Mouse (Mus musculus): ENCODE data around the gene Cnfn.
"Not testable (repeated sequence)": the region's sequence is repeated elsewhere in the genome, so short reads cannot be mapped to it uniquely, and the experiment has no call there.

Cnfn gene

DNA sequence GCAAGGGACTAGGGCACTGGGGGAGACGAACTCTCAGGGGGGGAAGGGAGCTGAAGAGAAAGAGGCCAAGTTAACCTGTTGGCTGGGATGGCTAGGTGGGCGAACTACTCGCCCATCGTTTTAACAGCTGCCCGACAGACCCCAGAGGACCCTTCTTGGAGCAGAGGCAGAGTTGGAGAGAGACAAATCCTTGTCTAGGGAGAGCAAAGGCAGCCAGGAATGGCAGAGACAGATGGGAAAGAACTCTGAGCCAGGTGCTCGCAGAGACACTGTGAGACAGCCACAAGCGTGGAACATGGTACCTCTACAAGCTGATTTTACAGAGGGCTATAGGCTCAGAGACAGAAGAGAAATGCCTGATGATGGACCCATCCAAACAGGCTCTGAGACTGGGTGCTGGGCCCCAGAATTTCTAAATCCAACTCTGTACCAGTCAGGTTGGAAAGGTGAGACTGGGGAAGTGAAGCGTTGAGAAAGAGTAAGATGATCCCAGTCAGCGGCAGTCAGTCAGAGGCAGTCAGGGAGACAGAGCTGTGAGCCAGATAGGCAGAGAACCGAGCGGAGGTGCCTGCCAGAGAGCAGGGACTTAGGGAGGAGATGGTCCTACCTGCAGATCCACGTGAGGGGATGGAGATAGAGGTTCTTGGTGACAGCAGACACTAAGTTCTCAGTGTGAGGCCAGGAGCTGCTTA, at the start of gene Cnfn:
TSS of gene Cnfn (minus strand) at position 667 of the 692 bp plus-strand sequence.
- no peak for DNase-seq (ENCODE audit: low spot score)

DNA sequence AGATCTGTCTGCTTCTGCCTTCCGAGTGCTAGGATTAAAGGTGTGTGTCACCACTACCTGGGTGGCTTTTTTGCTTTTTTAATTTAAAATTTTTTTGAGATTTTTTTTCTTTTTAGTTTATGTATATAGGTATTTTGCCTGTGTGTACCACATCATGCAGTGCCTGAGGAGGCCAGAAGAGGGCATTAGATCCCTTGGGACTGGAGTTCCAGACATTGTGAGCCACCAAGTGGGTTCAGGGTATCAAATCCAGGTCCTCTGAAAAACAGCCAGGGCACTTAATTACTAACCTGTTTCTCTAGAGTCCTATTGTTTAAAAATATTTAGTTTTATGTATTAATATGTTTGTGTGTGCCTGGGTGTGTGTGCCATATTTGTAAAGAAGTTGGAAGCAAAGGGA, 48.1 kb upstream of the Cnfn start:
- peak; percentile 53 for DNase-seq (ENCODE audit: low spot score)

DNA sequence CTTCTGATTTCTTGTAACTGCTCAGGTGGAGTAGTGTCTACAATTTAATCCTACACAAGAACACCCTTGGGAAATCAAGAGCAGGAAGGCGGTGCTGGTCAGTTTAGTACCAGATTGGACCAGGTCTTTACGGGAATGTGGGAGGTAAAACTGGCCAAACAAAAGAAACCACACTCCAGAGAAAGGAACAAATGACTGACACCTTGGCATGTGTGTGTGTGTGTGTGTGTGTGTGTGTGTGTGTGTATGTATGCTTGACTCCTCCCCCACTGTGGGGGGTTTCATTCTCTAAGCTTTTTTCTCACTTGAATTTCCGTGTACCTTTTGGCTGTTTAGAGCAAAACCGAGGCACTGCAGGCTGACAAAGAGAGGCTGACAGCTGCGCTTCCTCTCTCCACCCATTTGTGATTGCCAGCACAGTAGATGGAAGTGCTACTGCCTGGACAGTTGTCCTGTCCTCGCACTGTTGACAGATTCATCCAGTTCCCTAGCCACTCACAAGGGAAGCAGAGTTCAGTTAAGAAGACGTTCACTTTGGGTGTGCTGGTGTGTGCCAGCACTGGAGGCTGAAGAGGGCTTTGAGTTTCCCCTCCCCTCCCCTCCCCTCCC, 43.4 kb upstream of the Cnfn start, which contains the start of gene Cxcl17:
TSS of gene Cxcl17 (minus strand) at position 54 of the 609 bp plus-strand sequence.
- DNase-seq (ENCODE audit: low spot score) = no peak

DNA sequence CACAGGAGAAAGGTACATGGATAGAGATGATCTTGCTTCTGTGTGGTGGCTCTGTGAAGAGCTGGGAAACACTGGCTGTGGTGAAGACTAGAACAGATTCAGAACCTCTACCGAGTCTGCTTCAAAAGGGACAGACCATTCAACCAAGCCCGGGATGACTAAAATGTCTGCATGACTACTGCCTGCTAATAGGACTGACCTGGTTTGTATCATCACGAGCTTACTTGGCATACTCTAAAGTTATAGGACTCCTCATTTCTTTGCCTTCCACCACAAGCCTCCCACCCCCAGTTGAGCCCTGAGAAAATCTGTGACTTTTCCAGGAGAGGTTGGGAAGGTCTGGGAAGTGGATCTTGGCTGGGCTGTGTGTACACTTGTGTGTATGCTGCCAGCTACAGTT, 42.3 kb upstream of the Cnfn start:
- DNase-seq (ENCODE audit: low spot score) = no peak

DNA sequence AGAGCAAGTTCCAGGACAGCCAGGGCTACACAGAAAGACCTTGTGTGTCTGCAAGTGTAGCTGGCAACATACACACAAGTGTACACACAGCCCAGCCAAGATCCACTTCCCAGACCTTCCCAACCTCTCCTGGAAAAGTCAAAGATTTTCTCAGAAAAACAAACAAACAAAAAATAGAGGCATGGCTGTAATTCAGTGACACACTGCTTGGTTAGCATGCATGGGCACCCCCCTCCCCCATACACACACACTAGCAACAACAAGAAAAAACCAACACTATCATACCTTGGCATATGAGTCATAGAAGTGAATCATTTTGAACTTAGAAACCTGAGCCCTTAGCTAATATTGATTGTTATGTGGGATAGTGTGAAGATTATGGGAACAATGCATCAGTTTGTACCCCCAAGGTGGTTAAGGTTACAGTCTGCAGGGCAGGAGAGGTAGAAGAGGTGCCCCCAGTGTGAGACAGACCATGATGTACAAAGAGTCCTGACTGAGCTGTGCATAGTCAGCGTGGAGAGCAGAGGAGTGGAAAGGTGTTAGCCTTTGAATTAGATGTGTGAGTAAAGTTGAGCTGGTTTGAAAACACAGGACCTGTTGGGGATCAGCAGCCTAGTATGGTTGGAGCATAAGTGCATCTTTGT, 41.6 kb upstream of the Cnfn start:
- no peak for DNase-seq (ENCODE audit: low spot score)

DNA sequence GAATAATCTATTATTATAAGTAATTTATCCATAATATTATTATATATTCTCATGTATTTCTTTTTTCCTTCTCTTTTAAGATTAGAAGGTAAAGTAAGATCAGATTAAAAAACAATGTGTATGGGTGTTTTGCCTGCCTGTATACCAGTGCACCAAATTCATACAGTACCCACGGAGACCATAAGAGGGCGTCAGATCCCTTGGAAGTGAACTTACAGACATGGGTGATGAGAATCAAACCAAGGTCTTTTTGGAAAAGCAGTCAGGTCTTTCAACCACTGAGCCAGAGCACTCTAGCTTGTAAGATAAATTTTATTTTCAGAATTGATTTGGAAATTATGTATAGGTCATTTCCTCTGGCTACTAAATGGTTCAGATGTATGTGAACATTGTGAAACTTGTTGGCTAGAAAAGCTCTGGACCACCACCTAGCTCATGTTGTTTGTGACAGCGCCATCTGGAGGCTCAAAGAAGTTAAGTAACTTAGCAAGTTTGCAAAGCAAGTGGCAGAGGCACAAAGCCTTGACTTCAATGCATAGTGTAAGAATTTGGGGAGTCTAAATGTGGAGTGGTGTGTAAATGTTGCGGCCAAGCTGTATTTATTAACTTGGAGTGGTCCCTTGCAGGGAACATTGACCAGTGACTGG, 39.7 kb upstream of the Cnfn start:
- DNase-seq (ENCODE audit: low spot score) = peak; percentile 62

DNA sequence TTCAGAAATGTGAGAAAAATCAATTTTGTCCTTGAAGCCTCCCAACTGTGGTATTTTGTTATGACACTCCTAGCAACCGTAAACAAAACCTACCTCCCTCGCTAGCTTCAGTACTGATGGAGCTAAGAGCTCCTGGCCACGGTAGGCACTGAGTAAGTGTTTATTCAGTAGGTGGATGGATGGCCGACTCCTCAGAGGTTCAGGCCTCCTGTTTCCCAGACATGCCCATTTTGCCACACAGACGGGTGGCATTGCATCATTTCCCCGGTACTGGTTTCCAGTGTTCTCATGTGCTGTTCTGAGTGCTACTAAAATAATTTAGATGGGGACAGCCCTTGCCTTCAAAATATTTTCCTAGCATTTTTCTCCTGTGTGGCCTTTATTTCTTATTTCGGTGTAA, 36.9 kb upstream of the Cnfn start:
- DNase-seq (ENCODE audit: low spot score) = no peak

DNA sequence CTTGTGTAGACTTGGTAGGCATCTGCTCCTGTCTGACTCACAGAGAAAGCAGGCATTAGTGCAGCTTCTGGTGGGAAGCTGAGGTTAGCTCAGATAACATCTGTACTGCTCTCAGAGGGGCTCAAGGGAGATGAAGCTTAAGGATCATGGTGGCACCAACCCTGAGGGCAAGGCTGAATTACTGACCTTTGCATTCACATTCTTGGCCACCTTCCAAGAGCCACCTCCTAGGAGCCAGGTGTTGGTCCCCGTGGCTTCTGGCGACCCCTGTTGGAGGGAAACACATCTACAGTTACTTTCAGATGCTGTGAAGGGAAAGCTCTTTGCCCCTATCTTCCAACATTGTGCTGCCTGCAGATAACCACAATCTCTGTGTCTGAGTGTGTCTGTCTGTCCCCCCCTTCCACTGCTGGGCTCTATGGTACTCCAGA, 33.2 kb upstream of the Cnfn start:
- DNase-seq (ENCODE audit: low spot score) = peak; percentile 77

DNA sequence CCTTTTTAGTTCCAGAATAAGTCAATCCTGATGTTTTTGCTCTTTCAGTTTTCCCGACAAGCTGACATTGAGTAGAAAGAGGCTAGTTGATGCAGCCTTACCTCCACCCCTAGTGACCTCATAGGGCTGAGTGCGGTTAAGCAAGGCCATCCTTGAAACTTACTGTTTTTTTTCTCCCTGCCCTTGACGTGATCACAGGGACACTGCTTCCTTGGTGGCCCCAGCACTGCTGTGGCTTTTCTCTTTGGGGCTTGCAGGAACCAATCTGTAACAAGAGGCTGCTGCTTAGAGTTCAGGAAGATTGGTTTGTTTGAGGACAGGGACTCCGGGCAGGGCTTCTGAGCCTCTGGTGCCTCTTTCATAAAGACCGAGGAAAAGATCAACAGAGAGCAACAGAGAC, 32.5 kb upstream of the Cnfn start:
- peak; percentile 39 for DNase-seq (ENCODE audit: low spot score)

DNA sequence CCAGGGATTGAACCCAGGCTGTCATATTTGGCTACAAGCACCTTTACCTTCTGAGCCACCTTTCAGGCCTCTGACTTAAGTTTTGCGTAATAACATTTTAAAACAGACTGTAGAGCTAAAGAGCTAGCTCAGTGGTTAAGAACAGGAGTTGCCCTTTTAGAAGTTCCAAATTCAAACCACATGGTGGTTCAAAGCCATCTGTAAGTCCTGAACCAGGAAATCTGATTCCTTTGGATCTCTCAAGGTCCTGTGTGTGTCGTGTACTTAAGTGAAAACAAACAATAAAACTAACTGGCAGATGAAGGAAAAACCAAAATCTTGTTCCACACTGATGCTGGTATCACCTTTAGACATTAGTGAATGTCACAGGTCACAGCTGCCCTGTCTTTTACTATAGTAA, 32.0 kb upstream of the Cnfn start:
- DNase-seq (ENCODE audit: low spot score) = peak; percentile 50

DNA sequence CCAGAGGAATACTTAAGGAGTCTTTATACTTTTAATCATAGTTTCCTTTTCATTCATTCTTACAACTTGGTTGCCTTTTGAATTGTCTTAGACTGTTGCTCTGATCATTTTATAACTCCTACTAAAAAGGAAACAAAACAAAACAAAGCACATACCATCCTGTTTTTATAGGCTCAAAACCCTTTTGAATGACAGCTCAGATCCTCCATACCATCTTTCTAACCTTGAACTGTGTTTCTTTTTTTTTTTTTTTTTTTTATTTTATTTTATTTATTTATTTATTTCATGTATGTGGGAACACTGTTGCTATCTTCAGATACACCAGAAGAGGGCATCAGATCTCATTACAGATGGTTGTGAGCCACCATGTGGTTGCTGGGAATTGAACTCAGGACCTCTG, 29.5 kb upstream of the Cnfn start:
- not testable (repeated sequence) for DNase-seq (ENCODE audit: low spot score)

DNA sequence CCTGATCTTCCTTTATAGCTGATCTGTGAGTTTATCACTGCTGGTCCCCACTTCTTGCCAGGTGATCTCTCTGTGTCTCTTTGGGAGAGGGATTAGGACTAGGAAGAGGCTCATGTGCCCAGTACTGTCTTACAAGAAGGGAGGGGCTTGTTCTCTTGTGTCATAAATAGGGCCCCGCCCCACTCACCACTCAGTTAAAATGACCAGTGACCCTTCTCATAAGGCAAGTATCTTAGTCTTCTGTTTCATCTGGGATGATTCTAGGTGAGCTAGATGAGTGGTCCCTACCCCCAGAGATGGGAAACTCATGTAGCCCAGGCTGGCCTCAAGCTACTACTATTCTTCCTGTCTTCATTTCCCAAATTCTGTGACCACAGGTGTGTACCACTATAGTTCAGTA, 29.1 kb upstream of the Cnfn start, which contains the start of gene Lipe:
TSS of gene Lipe (minus strand) at position 101 of the 400 bp plus-strand sequence.
- no peak for DNase-seq (ENCODE audit: low spot score)

DNA sequence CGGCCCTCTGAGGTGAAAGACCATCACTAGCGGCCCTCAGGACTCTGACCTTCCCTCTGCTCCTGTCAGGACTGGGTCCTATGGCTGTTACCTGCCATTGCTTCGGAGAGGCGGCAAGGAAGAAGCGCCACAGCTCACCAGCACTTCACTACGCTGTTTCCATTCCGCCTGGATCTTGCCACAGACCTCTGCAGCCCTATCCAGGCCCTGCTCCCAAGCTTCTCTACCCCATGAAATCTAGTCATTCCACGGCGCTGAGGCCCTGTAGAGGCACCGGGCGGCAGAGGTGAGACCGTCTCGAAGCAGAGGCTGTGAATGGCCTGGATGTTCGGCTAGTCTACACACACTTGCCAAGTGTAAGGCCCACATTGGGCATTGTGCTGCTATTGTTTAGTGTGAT, 27.1 kb upstream of the Cnfn start:
- DNase-seq (ENCODE audit: low spot score) = no peak

DNA sequence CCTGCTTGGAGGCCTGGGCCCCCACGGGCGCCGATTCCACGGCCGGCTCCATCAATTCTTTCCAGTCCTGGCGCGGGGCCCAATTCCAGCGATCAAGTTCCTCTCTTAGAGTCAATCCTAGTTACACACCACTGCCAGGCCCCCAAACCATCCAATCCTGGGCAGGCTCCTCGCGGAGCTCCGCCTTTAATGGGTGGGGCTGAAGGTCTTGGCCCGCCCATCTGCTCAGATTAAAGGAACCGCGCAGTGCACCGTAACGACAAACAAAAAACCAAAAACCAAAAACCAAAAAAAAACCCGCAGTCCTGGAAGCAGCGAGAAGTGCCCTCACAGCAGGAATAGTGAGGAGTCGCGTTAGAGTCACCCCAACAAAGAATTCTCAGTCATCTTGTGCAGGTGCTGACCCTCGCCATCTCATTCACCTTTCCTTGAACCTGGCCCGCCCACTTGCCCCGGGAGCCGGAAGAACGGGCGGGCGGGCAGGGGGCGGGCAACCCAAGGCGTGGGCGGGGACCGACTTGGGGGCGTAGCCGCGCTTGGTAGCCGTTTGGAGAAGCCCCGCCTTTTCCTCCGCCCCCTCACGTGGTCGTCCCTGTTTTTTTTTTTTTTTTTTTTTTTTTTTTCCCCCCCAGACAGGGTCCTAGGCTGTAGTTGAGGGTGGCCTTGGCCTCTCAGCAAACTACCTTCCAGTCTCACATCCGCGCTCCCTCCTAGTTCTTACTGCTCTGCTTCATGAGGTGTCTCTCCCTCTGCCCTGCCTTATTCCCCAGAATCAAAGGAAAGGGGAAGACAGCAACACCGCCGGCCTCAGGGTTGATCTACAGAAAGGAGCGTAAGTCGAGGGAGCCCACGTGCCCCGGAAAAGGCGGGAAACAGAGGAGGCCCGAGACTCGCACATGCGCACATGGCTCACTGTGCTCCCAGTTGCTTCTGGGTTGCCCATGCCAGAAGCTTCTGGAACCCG, 26.3 kb upstream of the Cnfn start:
- DNase-seq (ENCODE audit: low spot score) = peak; percentile 94

DNA sequence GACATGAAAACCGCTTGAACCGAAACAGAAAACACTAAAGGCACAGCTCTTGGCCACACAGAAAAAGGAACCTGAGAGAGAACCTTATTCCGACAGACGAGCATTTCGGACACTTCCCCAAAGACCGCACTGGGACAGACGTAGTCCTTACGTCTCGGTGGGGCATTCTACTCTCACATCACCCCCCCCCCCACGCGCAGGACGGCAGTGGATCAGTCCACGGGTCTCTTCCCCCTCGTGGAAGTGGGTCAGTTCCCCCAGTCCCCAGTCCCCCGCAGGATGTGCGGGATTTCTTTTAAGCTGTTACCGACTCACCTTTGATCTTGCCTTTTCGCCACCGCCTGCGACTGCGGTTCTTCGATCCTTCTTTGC, 25.6 kb upstream of the Cnfn start:
- DNase-seq (ENCODE audit: low spot score) = no peak

DNA sequence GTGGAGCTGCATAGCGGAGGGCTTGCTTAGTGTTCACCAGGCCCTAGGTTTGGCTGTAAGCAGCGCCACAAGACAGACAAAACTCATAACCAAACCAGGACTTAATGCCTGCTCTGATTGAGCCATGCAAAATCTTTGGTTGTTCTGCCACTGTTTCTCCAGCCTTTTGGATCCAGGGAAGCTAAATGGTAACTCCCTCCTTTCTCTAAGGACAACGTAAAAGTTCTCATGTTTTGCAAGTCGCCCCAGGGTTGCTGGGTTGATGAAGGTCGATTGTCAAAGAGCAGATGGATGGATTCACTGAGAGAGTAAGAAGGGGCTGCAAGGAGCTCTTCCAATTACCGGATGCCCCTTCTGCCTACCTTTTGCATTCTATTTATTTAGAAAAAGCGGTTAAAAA, 25.2 kb upstream of the Cnfn start:
- no peak for DNase-seq (ENCODE audit: low spot score)

DNA sequence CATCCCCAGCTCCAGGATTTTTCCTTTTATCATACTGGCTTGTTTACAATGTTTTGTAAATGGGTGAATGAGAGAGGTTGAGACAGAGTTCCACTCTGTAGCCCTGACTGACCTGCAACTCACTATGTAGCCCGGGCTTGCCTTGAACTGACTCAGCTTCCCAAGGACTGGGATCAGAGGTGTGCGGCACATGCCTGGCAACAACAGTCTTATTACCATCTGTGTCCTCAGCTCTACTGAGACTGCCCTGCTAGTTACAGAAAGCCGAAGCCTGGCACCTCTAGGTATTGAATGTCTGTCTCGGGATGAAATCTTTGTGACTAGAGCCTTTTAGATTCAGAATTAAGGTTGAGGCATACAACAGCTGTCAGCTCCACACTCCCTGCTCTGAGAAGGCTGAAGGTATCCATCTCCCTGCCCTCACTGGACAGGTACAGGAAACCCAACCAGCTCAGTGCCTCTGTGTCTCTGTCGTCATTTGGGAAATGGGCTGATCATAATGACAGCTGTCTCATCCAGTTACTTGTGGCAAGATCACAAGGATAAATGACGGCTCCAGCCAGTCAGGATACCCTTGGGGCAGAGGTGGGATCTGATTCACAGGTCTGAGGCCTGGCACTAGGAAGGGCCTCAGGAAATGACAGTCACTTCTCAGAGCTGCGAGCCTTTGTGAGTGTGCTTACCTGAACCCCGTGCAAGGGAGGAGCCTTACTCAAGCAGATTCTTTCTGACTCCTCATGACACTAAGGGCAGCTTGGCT, 24.1 kb upstream of the Cnfn start:
- no peak for DNase-seq (ENCODE audit: low spot score)

DNA sequence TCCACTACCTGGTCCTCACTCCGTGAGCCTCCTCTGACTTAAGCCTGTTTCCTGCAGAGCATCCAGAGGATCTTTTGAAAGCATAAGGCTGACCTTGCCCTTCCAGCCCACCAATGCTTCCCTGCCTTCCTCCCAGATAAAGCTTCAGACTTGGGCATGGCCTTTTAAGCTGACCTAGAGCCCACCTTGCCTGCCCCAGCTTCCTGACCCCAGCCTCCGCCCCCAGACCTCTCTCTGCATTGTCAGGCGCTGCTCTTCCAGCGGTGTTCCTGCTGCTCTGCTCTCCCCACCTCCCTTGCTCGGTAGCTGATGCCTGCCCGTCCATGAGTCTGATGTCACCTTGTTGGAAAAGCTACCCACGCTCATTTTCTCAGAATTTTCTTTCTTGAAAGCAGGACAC, 23.3 kb upstream of the Cnfn start:
- no peak for DNase-seq (ENCODE audit: low spot score)

DNA sequence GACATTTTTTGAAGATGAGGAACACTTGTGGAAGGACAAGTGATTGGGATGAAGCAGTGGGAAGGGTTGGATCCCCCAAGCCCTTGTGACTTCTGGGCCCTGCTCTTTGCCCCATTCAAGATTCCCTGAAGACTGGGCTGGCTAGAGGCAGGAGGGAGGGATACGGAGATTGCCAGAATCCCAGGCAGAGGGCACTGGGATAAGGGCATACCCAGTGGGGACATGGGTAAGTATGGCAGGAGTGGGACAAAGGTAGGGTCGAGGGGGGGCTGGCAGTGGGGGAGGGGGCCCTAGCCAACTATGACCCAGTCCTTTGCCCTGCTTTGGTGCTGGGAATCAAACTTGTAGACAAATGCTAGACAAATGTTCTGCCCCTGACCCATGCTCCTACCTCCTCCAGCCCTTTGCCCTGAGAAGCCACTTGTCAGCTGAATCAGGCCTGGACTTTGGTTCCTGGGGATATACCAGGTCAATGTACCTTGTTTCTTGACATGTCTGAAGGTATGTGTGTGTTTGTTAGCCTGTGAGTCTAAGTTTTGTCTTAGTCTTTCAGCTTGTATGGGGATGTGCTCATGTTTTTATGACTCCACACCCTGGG, 22.4 kb upstream of the Cnfn start:
- DNase-seq (ENCODE audit: low spot score) = no peak

DNA sequence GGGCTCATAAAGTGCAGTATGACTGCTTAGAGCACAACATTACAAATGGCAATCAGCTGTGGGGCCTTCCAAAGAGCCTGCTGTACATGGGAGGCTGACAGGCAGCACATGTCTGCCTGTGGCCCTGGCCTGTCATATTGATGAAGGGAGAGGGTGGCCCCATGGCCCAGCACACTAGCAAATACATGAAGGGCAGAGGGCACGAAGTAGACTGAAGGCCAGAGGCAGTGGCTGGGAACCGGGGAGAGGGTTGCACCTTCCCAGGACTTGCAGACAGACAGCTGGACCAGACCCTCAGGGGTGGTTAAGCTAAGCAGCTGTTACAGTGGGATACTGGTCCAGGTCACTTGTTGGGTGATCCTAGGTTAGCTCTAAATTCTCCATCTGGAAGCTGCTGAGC, 21.5 kb upstream of the Cnfn start:
- DNase-seq (ENCODE audit: low spot score) = no peak
